Mouse (Mus musculus) bone marrow, adult 2 months (tissue): Measurements from ENCODE around the gene Lrpap1.

Source experiments
- CTCF ChIP-seq: fragments of 200-500 bp; IDR thresholded peaks from 2 replicates; pipeline ENCODE4 v1.5.1; 2011; ENCODE audit warnings: low read length, control low read depth; ENCODE audit not compliant: control insufficient read depth, insufficient read depth
- POLR2A ChIP-seq: fragments of 200-500 bp; IDR thresholded peaks from 2 replicates; pipeline ENCODE4 v1.6.1; 2011; ENCODE audit warnings: low read depth, mild to moderate bottlenecking, control low read depth, low read length, borderline replicate concordance; ENCODE audit not compliant: control insufficient read depth

DNA sequence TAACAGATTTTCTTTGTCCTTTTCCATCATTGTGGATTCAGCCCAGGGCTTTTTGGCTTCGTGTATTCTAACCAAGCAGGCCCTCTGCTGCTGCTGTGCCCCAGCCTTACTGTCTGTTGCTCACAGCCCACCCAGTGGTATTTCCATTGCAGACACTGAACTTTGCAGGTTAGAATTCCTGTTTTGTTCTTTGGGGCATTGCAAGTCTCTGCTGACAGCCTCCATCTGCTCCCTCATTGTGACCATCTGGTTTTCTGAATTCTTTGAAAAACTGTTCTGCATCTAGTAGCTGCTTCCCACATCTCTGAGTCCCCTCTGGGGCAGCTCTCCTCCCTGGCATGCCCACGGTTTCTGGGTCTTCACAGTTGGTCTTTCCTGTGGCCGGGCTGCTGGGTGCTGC is 35.8 kb upstream of the Lrpap1 start:
- TF ChIP-seq CTCF = no peak
- no peak for TF ChIP-seq POLR2A
